Mouse (Mus musculus) urinary bladder, postnatal 4 days (tissue): ENCODE data around the gene Irak3.

Experiments used
- DNase-seq, 2 experiments: peaks; one replicate each; pipeline ENCODE4 v3.0.0; 2021 to 2022; ENCODE audit warnings: low spot score in 2 of 2

The Irak3 gene

GRCm38 (mm10) chr10:120097564-120097963 lies 104.4 kb downstream of the Irak3 start:
- no peak for DNase-seq

GRCm38 (mm10) chr10:120095716-120096115 lies 106.2 kb downstream of the Irak3 start:
- DNase-seq = no peak

GRCm38 (mm10) chr10:120095136-120095535 lies 106.8 kb downstream of the Irak3 start:
- no peak for DNase-seq

- no peak for DNase-seq
Measured at GRCm38 (mm10) chr10:120092548-120092947, 109.4 kb downstream of the Irak3 start.
